Mouse (Mus musculus): ENCODE measurements at regions not wholly inside any gene's neighbourhood (a gene's known extent, or its start where the extent isn't known, plus 50 kb on each side); places are given as distances from the start of the nearest gene placed in this dataset.

- no peak for TF ChIP-seq CTCF (IDR thresholded peaks at IDR 0.05; ENCODE audit: insufficient read depth, low read depth, low read length)
- TF ChIP-seq POLR2A (IDR thresholded peaks at IDR 0.05; ENCODE audit: insufficient read depth, low read depth, low read length), result no peak
Measured at GRCm38 (mm10) chr7:73654193-73654871, 85.8 kb upstream of the Fam174b start.

All from olfactory bulb, adult 2 months (tissue).